ENCODE assay signal across 9 mouse cellular contexts in genomic region chr15:80850004-80850403, GRCm38 (mm10).
DNase-seq lines count a peak whose midpoint lies in the region; ATAC-seq lines count a peak whose summit lies in the region.
"Had no signal": no experiment of that assay in that cellular context is flagged by ENCODE, and none has a peak within 500 bp of the region (broad histone marks: within the 10 kb centered on the region; RNA-seq: fewer than 3 reads in every experiment).

No protein-coding gene starts in this region.

- H3K4me3 ChIP-seq in heart, embryonic 10.5 days = no peak overlapping the region
- no peak overlapping the region for H3K4me3 ChIP-seq in heart, embryonic 11.5 days (ENCODE audit: low read depth, low read length)
- H3K4me3 ChIP-seq in limb, embryonic 10.5 days = no peak overlapping the region
- no peak overlapping the region for H3K4me3 ChIP-seq in forebrain, embryonic 13.5 days

- no peaks in the 10 kb centered on the region for H3K9me3 ChIP-seq in heart, embryonic 10.5 days
- H3K9me3 ChIP-seq in heart, embryonic 11.5 days (replicated peaks; ENCODE audit: control insufficient read depth, low read length) = no peaks in the 10 kb centered on the region
- no peaks in the 10 kb centered on the region for H3K9me3 ChIP-seq in limb, embryonic 10.5 days (replicated peaks)
- H3K9me3 ChIP-seq in forebrain, embryonic 13.5 days (replicated peaks) = no peaks in the 10 kb centered on the region

- 53% methylated on average over 8 of the region's 8 CpGs for WGBS in heart, embryonic 10.5 days
- 45% methylated on average over 8 of the region's 8 CpGs for WGBS in heart, embryonic 11.5 days (ENCODE audit: insufficient replicate concordance)
- WGBS in limb, embryonic 10.5 days = 78% methylated on average over 8 of the region's 8 CpGs
- 50% methylated on average over 8 of the region's 8 CpGs for WGBS in forebrain, embryonic 13.5 days

- peak; percentile 55 for DNase-seq in heart, embryonic 10.5 days (ENCODE audit: low spot score)
- DNase-seq in Muller cell, postnatal 12 days (ENCODE audit: inconsistent ontology term) = peak; percentile 71
- DNase-seq in embryo, embryonic 10.5 days (ENCODE audit: low spot score) = peak; percentile 30
- no peak for DNase-seq in limb, embryonic 10.5 days (ENCODE audit: low spot score)
- DNase-seq in adrenal gland, adult 2 months = no peak

- no peaks in the 10 kb centered on the region for H3K27me3 ChIP-seq in heart, embryonic 10.5 days (ENCODE audit: insufficient read depth, poor library complexity, severe bottlenecking)
- H3K27me3 ChIP-seq in heart, embryonic 11.5 days (ENCODE audit: control insufficient read depth, insufficient read depth, low read length) = no peaks in the 10 kb centered on the region
- no peaks in the 10 kb centered on the region for H3K27me3 ChIP-seq in limb, embryonic 10.5 days (ENCODE audit: low read depth, poor library complexity, severe bottlenecking)
- no peaks in the 10 kb centered on the region for H3K27me3 ChIP-seq in forebrain, embryonic 13.5 days

- no peak overlapping the region for H3K9ac ChIP-seq in heart, embryonic 11.5 days (ENCODE audit: low read depth, low read length)
- no peak overlapping the region for H3K9ac ChIP-seq in forebrain, embryonic 13.5 days

- no peak overlapping the region for H3K4me2 ChIP-seq in heart, embryonic 11.5 days
- H3K4me2 ChIP-seq in forebrain, embryonic 13.5 days = no peak overlapping the region

- H3K36me3 ChIP-seq in heart, embryonic 10.5 days = peaks cover 6% of the 10 kb centered on the region
- H3K36me3 ChIP-seq in heart, embryonic 11.5 days (ENCODE audit: control insufficient read depth, insufficient read depth, low read length) = no peaks in the 10 kb centered on the region
- H3K36me3 ChIP-seq in limb, embryonic 10.5 days = peaks cover 37% of the 10 kb centered on the region
- no peaks in the 10 kb centered on the region for H3K36me3 ChIP-seq in forebrain, embryonic 13.5 days (ENCODE audit: poor library complexity, severe bottlenecking)

- peak overlapping the region; percentile 48; the same call in 1 of the 2 replicates for H3K27ac ChIP-seq in heart, embryonic 10.5 days
- H3K27ac ChIP-seq in heart, embryonic 11.5 days (ENCODE audit: low read depth, low read length) = no peak overlapping the region
- peak overlapping the region; percentile 9; the same call in 1 of the 2 replicates for H3K27ac ChIP-seq in limb, embryonic 10.5 days
- H3K27ac ChIP-seq in forebrain, embryonic 13.5 days = no peak overlapping the region; the same call in 1 of the 2 replicates

- no peak for ATAC-seq in heart, embryonic 11.5 days (replicated peaks; ENCODE audit: insufficient number of reproducible peaks, low FRiP score, low TSS enrichment)
- ATAC-seq in forebrain, embryonic 13.5 days = no peak
- no peak for ATAC-seq in megakaryocyte, adult 5-6 weeks (ENCODE audit: poor library complexity, severe bottlenecking)
- ATAC-seq: intestine, embryonic 16.5 days had no signal

- H3K4me1 ChIP-seq in heart, embryonic 10.5 days = peaks cover 25% of the 10 kb centered on the region
- H3K4me1 ChIP-seq in heart, embryonic 11.5 days (ENCODE audit: control insufficient read depth, insufficient read depth, low read length) = peaks cover 17% of the 10 kb centered on the region
- no peaks in the 10 kb centered on the region for H3K4me1 ChIP-seq in limb, embryonic 10.5 days
- peaks cover 27% of the 10 kb centered on the region for H3K4me1 ChIP-seq in forebrain, embryonic 13.5 days

Comparison
In these comparisons a context has a peak if more than half of its experiments do, and no peak if none do; other contexts are left out.
1. H3K27ac ChIP-seq: peak in heart, embryonic 10.5 days (single experiment) and limb, embryonic 10.5 days (single experiment); none in heart, embryonic 11.5 days (single experiment) and forebrain, embryonic 13.5 days (single experiment).
2. DNase-seq: peak in heart, embryonic 10.5 days (single experiment), Muller cell, postnatal 12 days (single experiment) and embryo, embryonic 10.5 days (single experiment); none in limb, embryonic 10.5 days (single experiment) and adrenal gland, adult 2 months (single experiment).